Mouse (Mus musculus) megakaryocyte-erythroid progenitor cell, adult 5-6 weeks (primary cell): ENCODE data around the gene Tmem268. TPM values are rescaled to one million over a fixed set of nuclear protein-coding genes. Genes with fewer than 3 reads are reported as not detected.

Experiments used
- ATAC-seq: replicated peaks from 2 replicates; pipeline ENCODE4 v1.8.0; 2016; ENCODE audit warnings: mild to moderate bottlenecking, inconsistent platforms; ENCODE audit not compliant: severe bottlenecking, poor library complexity, low FRiP score, low TSS enrichment
- total RNA-seq, 2 experiments: library from RNA; stranded (forward) in 1 of 2; stranded (reverse) in 1 of 2; fragments of 200-1000, 215-1000 nt in 1 of 2; fragments of >200 nt in 1 of 2; fragmentation: Nextera tagmentation in 1 of 2; gene quantifications; 2 replicates each; pipeline ENCODE4 v1.2.3; 2014 to 2017

Gene Tmem268
- total RNA-seq, 2 experiments from 2014 or later, result 5.3 to 9.5 TPM

- ATAC-seq, result no peak
These were observed 4.6 kb upstream of the Tmem268 start for GRCm38 (mm10) chr4:63553789-63554576.

GRCm38 (mm10) chr4:63554616-63555015 is 4.0 kb upstream of the Tmem268 start:
- ATAC-seq, result no peak

GRCm38 (mm10) chr4:63555111-63555510 is 3.5 kb upstream of the Tmem268 start:
- ATAC-seq, result no peak

GRCm38 (mm10) chr4:63556665-63557064 is 1.9 kb upstream of the Tmem268 start:
- no peak for ATAC-seq

GRCm38 (mm10) chr4:63557124-63558059 is 1.2 kb upstream of the Tmem268 start:
- ATAC-seq, result no peak

GRCm38 (mm10) chr4:63559127-63559697 is 631 bp downstream of the Tmem268 start:
- 0 out of 2 replicates have a peak, but pooled peaks have one; percentile 12 for ATAC-seq

GRCm38 (mm10) chr4:63560079-63560478 is 1.5 kb downstream of the Tmem268 start:
- peak; percentile 23; the same call in 1 of the 2 replicates for ATAC-seq

GRCm38 (mm10) chr4:63561861-63562675 is 3.5 kb downstream of the Tmem268 start:
- ATAC-seq, result no peak

GRCm38 (mm10) chr4:63562742-63563141 is 4.2 kb downstream of the Tmem268 start:
- no peak for ATAC-seq

GRCm38 (mm10) chr4:63567712-63568390 is 9.3 kb downstream of the Tmem268 start:
- ATAC-seq, result no peak

- no peak for ATAC-seq
These were observed 10.7 kb downstream of the Tmem268 start for GRCm38 (mm10) chr4:63569322-63569721.

- no peak for ATAC-seq
These were observed 11.7 kb downstream of the Tmem268 start for GRCm38 (mm10) chr4:63570208-63570781.

- ATAC-seq, result no peak
These were observed 14.0 kb downstream of the Tmem268 start for GRCm38 (mm10) chr4:63572621-63573020.

GRCm38 (mm10) chr4:63579649-63580048 is 21.1 kb downstream of the Tmem268 start:
- ATAC-seq, result no peak

- ATAC-seq, result no peak
These were observed 21.5 kb downstream of the Tmem268 start for GRCm38 (mm10) chr4:63580078-63580477.

GRCm38 (mm10) chr4:63582580-63582979 is 24.0 kb downstream of the Tmem268 start:
- no peak for ATAC-seq

GRCm38 (mm10) chr4:63585216-63585615 is 26.6 kb downstream of the Tmem268 start:
- no peak for ATAC-seq

GRCm38 (mm10) chr4:63586240-63586639 is 27.7 kb downstream of the Tmem268 start:
- no peak for ATAC-seq
